Mouse (Mus musculus) cerebellum, adult 2 months (tissue): ENCODE data around the gene Ahctf1. TPM values are rescaled to one million over a fixed set of nuclear protein-coding genes. Genes with fewer than 3 reads are reported as not detected.
"Not testable (repeated sequence)": the region's sequence is repeated elsewhere in the genome, so short reads cannot be mapped to it uniquely, and the experiment has no call there.

Experiments
- DNase-seq, 2 experiments: peaks; one replicate each; pipeline ENCODE4 v3.0.0; 2021
- H3K27ac ChIP-seq: fragments of 200-500 bp; 2 replicates; pipeline ENCODE4 v1.5.1; 2012; ENCODE audit warnings: low read length, control low read depth, inconsistent platforms; ENCODE audit not compliant: insufficient read depth
- H3K27me3 ChIP-seq: fragments of 200-500 bp; 2 replicates; pipeline ENCODE4 v1.6.1; 2012; ENCODE audit warnings: inconsistent platforms, mild to moderate bottlenecking, low read length, moderate library complexity; ENCODE audit not compliant: control insufficient read depth, insufficient read depth
- H3K4me1 ChIP-seq: fragments of 200-500 bp; 2 replicates; pipeline ENCODE4 v1.6.1; 2011; ENCODE audit warnings: low read length; ENCODE audit not compliant: control insufficient read depth, insufficient read depth
- H3K4me3 ChIP-seq: fragments of 200-500 bp; replicated peaks from 2 replicates; pipeline ENCODE3; 2011; ENCODE audit warnings: mild to moderate bottlenecking, low read depth, low read length, control low read depth; ENCODE audit not compliant: insufficient read depth
- CTCF ChIP-seq: fragments of 200-500 bp; IDR thresholded peaks from 2 replicates; pipeline ENCODE4 v1.5.1; 2011; ENCODE audit warnings: low read depth, mild to moderate bottlenecking, control low read depth, low read length, moderate library complexity, borderline replicate concordance; ENCODE audit not compliant: insufficient read depth
- POLR2A ChIP-seq: fragments of 200-500 bp; IDR thresholded peaks from 2 replicates; pipeline ENCODE4 v1.6.1; 2011; ENCODE audit warnings: low read length, control low read depth, borderline replicate concordance; ENCODE audit not compliant: insufficient read depth
- WGBS: fragments of 180-500 bp; shearing (Covaris S2); methylation state at CpG from one replicate; pipeline ENCODE4 v1.1.7; 2018; 5-methylcytosine and 5-hydroxymethylcytosine counted together
- polyA plus RNA-seq: library from polyadenylated mRNA; depleted of rRNA; stranded (reverse); fragments of >200 nt; gene quantifications from 2 replicates; pipeline ENCODE4 v1.2.3, GENCODE M21; 2012

The Ahctf1 gene
- polyA plus RNA-seq, 1 experiment, result 31.9 TPM

- no peak for DNase-seq
- H3K4me1 ChIP-seq, result no peaks in the 10 kb centered on the region
- H3K4me3 ChIP-seq, result no peak overlapping the region
- TF ChIP-seq POLR2A (no peak), CTCF (no peak)
- no peak overlapping the region for H3K27ac ChIP-seq
- 91% methylated on average over 10 of the region's 10 CpGs for WGBS
- no peaks in the 10 kb centered on the region for H3K27me3 ChIP-seq
Observed at GRCm38 (mm10) chr1:179728661-179729060, 74.8 kb downstream of the Ahctf1 start.

GRCm38 (mm10) chr1:179722811-179723469 lies 80.5 kb downstream of the Ahctf1 start:
- TF ChIP-seq CTCF (no peak), POLR2A (no peak)
- no peak for DNase-seq
- WGBS, result 86% methylated on average over 8 of the region's 8 CpGs
- Histone ChIP-seq H3K27ac (no peak overlapping the region), H3K4me1 (no peaks in the 10 kb centered on the region), H3K27me3 (no peaks in the 10 kb centered on the region), H3K4me3 (no peak overlapping the region)

GRCm38 (mm10) chr1:179715786-179716185 lies 87.7 kb downstream of the Ahctf1 start:
- no peak for TF ChIP-seq CTCF
- TF ChIP-seq POLR2A, result no peak
- Histone ChIP-seq H3K4me1 (no peaks in the 10 kb centered on the region), H3K27me3 (no peaks in the 10 kb centered on the region), H3K4me3 (no peak overlapping the region), H3K27ac (no peak overlapping the region)
- 94% methylated on average over 4 of the region's 4 CpGs for WGBS
- DNase-seq, result no peak

GRCm38 (mm10) chr1:179715289-179715688 lies 88.2 kb downstream of the Ahctf1 start:
- not testable (repeated sequence) for H3K4me1 ChIP-seq, H3K27ac ChIP-seq, H3K27me3 ChIP-seq, H3K4me3 ChIP-seq, DNase-seq
- WGBS, result 94% methylated on average over 4 of the region's 4 CpGs

GRCm38 (mm10) chr1:179713367-179713766 lies 90.1 kb downstream of the Ahctf1 start:
- 85% methylated on average over 3 of the region's 3 CpGs for WGBS
- peaks cover 9% of the 10 kb centered on the region for H3K4me1 ChIP-seq
- TF ChIP-seq POLR2A, result no peak
- TF ChIP-seq CTCF, result no peak

GRCm38 (mm10) chr1:179712658-179713057 lies 90.8 kb downstream of the Ahctf1 start:
- no peak overlapping the region for H3K4me3 ChIP-seq
- no peaks in the 10 kb centered on the region for H3K27me3 ChIP-seq
- WGBS, result 82% methylated on average over 7 of the region's 7 CpGs
- TF ChIP-seq CTCF (no peak), POLR2A (no peak)
- no peak overlapping the region for H3K27ac ChIP-seq
- DNase-seq, result no peak
- peaks cover 9% of the 10 kb centered on the region for H3K4me1 ChIP-seq

More at GRCm38 (mm10) chr1:179713367-179713766, 90.1 kb downstream of the Ahctf1 start:
- H3K27ac ChIP-seq, result no peak overlapping the region
- no peak for DNase-seq
- H3K27me3 ChIP-seq, result no peaks in the 10 kb centered on the region
- no peak overlapping the region for H3K4me3 ChIP-seq

GRCm38 (mm10) chr1:179710739-179711138 lies 92.7 kb downstream of the Ahctf1 start:
- no peak for DNase-seq
- 87% methylated on average over 5 of the region's 5 CpGs for WGBS
- no peaks in the 10 kb centered on the region for H3K27me3 ChIP-seq
- no peak overlapping the region for H3K27ac ChIP-seq
- TF ChIP-seq POLR2A (no peak), CTCF (no peak)
- peaks cover 9% of the 10 kb centered on the region for H3K4me1 ChIP-seq
- H3K4me3 ChIP-seq, result no peak overlapping the region

- Histone ChIP-seq H3K27me3 (no peaks in the 10 kb centered on the region), H3K4me1 (peaks cover 9% of the 10 kb centered on the region), H3K4me3 (no peak overlapping the region), H3K27ac (no peak overlapping the region)
- no peak for TF ChIP-seq POLR2A
- whole genome bisulfite sequencing, result 24% methylated on average over 6 of the region's 6 CpGs
- peak; percentile 41 to 62 for DNase-seq
Observed at GRCm38 (mm10) chr1:179709390-179709789, 94.1 kb downstream of the Ahctf1 start.

- 73% methylated on average over 6 of the region's 6 CpGs for WGBS
- no peak for DNase-seq
- no peaks in the 10 kb centered on the region for H3K27me3 ChIP-seq
- TF ChIP-seq CTCF (no peak), POLR2A (no peak)
- no peak overlapping the region for H3K4me3 ChIP-seq
- H3K4me1 ChIP-seq, result peaks cover 9% of the 10 kb centered on the region
- no peak overlapping the region for H3K27ac ChIP-seq
Observed at GRCm38 (mm10) chr1:179705154-179705553, 98.3 kb downstream of the Ahctf1 start.
